In genomic region chr9:114025846-114026245, GRCm38 (mm10) we compare ENCODE assay signal across 8 mouse cellular contexts. TPM values are rescaled to one million over a fixed set of nuclear protein-coding genes. Genes with fewer than 3 reads are reported as not detected.
DNase-seq lines count a peak whose midpoint lies in the region; ATAC-seq and TF ChIP-seq lines count a peak whose summit lies in the region.

No protein-coding gene starts in this region.

- peak overlapping the region; percentile 77 for H3K4me3 ChIP-seq in heart, embryonic 15.5 days
- peak overlapping the region; percentile 62 for H3K4me3 ChIP-seq in forebrain, postnatal 0 days (ENCODE audit: low read depth, low read length)
- peak overlapping the region; percentile 75 for H3K4me3 ChIP-seq in midbrain, embryonic 10.5 days

- peak overlapping the region; percentile 56 for H3K9ac ChIP-seq in heart, embryonic 15.5 days
- H3K9ac ChIP-seq in forebrain, postnatal 0 days, result peak overlapping the region; percentile 77

- ATAC-seq in heart, embryonic 15.5 days (replicated peaks; ENCODE audit: insufficient number of reproducible peaks, insufficient read depth, low FRiP score, low read depth), result no peak
- no peak for ATAC-seq in forebrain, postnatal 0 days

- DNase-seq in heart, postnatal 4 days, result no peak
- peak; percentile 8 for DNase-seq in NIH3T3 (ENCODE audit: low read depth)
- no peak for DNase-seq in forebrain, postnatal 0 days
- no peak for DNase-seq in midbrain, embryonic 10.5 days (ENCODE audit: low spot score)
- DNase-seq in thymus, postnatal 4 days, result no peak
- no peak for DNase-seq in spleen, adult 12 weeks (ENCODE audit: low spot score)
- DNase-seq in urinary bladder, postnatal 25 days (ENCODE audit: low spot score), result no peak

- H3K27me3 ChIP-seq in heart, embryonic 15.5 days, result no peaks in the 10 kb centered on the region
- no peaks in the 10 kb centered on the region for H3K27me3 ChIP-seq in forebrain, postnatal 0 days (ENCODE audit: insufficient read depth, low read length)
- 0 out of 2 replicates have a peak, but pooled peaks cover 9% of the 10 kb centered on the region for H3K27me3 ChIP-seq in midbrain, embryonic 10.5 days (ENCODE audit: low read depth, poor library complexity, severe bottlenecking)

- H3K4me2 ChIP-seq in heart, embryonic 15.5 days, result peak overlapping the region; percentile 94
- peak overlapping the region; percentile 60 for H3K4me2 ChIP-seq in forebrain, postnatal 0 days (ENCODE audit: low read depth)

- H3K4me1 ChIP-seq in heart, embryonic 15.5 days (replicated peaks), result peaks cover 15% of the 10 kb centered on the region
- peaks cover 7% of the 10 kb centered on the region; the same call in 1 of the 2 replicates for H3K4me1 ChIP-seq in forebrain, postnatal 0 days (ENCODE audit: insufficient read depth)
- peaks cover 17% of the 10 kb centered on the region for H3K4me1 ChIP-seq in midbrain, embryonic 10.5 days

- H3K27ac ChIP-seq in heart, embryonic 15.5 days, result no peak overlapping the region
- H3K27ac ChIP-seq in forebrain, postnatal 0 days (ENCODE audit: low read depth, low read length), result peak overlapping the region; percentile 74; the same call in 1 of the 2 replicates
- H3K27ac ChIP-seq in midbrain, embryonic 10.5 days (replicated peaks), result peak overlapping the region; percentile 84

- no peaks in the 10 kb centered on the region for H3K9me3 ChIP-seq in heart, embryonic 15.5 days (replicated peaks)
- H3K9me3 ChIP-seq in forebrain, postnatal 0 days (ENCODE audit: low read length), result no peaks in the 10 kb centered on the region
- H3K9me3 ChIP-seq in midbrain, embryonic 10.5 days (replicated peaks), result no peaks in the 10 kb centered on the region

- no peak for TF ChIP-seq CTCF in forebrain, postnatal 0 days (IDR thresholded peaks at IDR 0.05; ENCODE audit: low read depth)

- 23% methylated on average over 8 of the region's 8 CpGs for WGBS in heart, embryonic 15.5 days
- 6% methylated on average over 8 of the region's 8 CpGs for WGBS in forebrain, postnatal 0 days
- 32% methylated on average over 8 of the region's 8 CpGs for WGBS in midbrain, embryonic 10.5 days

- no peaks in the 10 kb centered on the region for H3K36me3 ChIP-seq in heart, embryonic 15.5 days
- H3K36me3 ChIP-seq in forebrain, postnatal 0 days (ENCODE audit: insufficient read depth), result no peaks in the 10 kb centered on the region
- no peaks in the 10 kb centered on the region for H3K36me3 ChIP-seq in midbrain, embryonic 10.5 days

RNA-seq across cellular contexts. Expression of gene Fbxl2, which starts 20.1 kb away (rescaled TPM):
- polyA plus RNA-seq in heart, embryonic 15.5 days (2015; fragmentation: Nextera tagmentation; extraction: Ambion mirVana), result 1.7 and 1.9 TPM in 2 replicates
- 1 to 10 TPM; 3.3 to 3.6 TPM for total RNA-seq in heart, postnatal 4 days (2021)
- 29.9 and 34.0 TPM in 2 replicates for total RNA-seq in forebrain, postnatal 0 days (2014; rRNA removed)
- polyA plus RNA-seq in forebrain, postnatal 0 days (2015; fragmentation: Nextera tagmentation; extraction: Ambion mirVana), result 24.2 and 26.1 TPM in 2 replicates
- polyA plus RNA-seq in midbrain, embryonic 10.5 days (2016; fragmentation: Nextera tagmentation; extraction: Ambion mirVana), result 7.0 and 7.7 TPM in 2 replicates

RNA-seq across cellular contexts. Expression of gene Susd5, which starts 31.1 kb away (rescaled TPM):
- 0.53 and 4.1 TPM in 2 replicates for polyA plus RNA-seq in heart, embryonic 15.5 days (2015; fragmentation: Nextera tagmentation; extraction: Ambion mirVana)
- under 1 TPM; 0.52 to 0.69 TPM for total RNA-seq in heart, postnatal 4 days (2021)
- total RNA-seq in forebrain, postnatal 0 days (2014; rRNA removed), result 0.54 and 1.6 TPM in 2 replicates
- polyA plus RNA-seq in forebrain, postnatal 0 days (2015; fragmentation: Nextera tagmentation; extraction: Ambion mirVana), result 0.09 and 0.31 TPM in 2 replicates
- 0.25 and 0.51 TPM in 2 replicates for polyA plus RNA-seq in midbrain, embryonic 10.5 days (2016; fragmentation: Nextera tagmentation; extraction: Ambion mirVana)
